Mouse (Mus musculus): ENCODE data around the gene Gm14124.
A peak's percentile ranks its signal among the peaks of the same experiment; 100 is the strongest.
"Not testable (repeated sequence)": the region's sequence is repeated elsewhere in the genome, so short reads cannot be mapped to it uniquely, and the experiment has no call there.

Gene Gm14124

DNA sequence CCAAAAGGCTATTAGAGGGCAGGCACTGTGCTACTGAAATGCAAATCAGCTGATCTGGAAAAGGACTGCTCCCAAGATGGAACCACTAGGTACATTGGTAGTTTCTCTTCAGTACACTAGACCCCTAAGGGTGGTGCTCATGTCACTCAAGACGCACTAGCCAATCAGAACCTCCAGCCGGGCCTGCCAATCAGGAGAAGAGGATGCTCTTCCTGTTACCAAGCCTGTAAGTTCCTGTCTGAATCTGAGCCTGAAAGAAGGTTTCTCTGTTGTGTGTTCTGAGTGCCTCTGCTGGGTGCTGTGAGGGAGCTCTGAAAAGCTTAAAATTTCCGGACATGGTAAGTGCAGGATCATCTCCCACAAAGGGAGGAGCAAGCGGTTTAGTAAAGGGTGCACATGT lies at the start of gene Gm14124:
Gm14124 (plus strand) TSS at position 227 of the 400 bp plus-strand sequence.
- peak; percentile 36 for DNase-seq (ENCODE audit: low read depth)

DNA sequence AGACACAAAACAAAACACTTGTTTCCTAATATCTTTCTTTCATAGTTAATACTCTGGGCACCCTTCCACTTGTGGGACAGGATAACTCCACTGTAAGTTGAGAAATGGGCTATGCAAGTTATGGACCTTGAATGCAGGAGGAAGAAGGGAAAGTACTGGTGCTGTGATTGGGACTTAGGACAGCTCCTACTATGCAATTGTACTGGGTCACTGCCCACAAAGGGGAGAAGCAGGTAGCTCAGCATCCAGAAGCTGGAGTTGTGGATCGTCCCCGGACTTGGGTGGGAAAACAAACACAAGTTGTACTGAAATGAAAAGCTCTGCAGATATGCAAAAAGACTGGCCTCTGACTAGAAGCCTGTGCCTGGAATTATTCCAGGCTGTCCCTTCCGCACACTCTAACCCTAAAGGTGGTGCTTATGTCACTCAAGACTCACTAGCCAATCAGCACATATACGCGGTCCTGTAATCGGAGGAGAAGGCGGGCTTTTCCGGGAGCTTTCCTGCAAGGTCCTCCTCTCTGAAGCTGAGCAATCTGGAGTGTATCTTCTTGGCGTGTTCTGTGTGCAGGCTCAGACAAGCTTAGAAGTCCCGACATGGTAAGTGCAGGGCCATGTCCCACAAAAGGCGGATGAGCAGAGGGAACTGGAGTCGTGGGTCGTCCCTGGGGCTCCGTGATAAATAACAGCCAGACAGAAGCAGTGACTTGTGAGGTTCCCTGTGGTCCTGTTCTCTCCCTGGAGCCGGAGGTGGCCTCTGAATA lies 39.5 kb upstream of the Gm14124 start, which contains the start of gene Zfp937:
Zfp937 (plus strand) TSS at position 474 of the 763 bp plus-strand sequence.
- DNase-seq (ENCODE audit: low read depth) = peak; percentile 85

DNA sequence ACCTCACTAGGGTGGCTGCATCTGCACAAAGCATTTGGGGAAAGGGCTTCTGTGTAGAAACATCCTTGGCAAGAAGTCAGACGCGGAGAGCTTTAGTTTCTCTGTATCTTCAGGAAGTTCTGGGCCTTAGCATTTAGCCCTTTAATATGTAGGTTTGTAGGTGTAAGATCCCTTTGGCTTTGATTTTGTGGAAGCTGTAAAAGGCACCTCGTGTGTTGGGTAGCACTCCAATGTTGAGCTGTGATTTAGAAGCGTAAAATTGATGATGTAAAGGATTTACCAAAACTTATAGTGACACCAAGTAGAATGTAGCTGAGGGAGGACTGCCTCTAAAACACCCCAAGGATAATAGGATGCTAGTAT lies 39.0 kb upstream of the Gm14124 start:
- DNase-seq (ENCODE audit: low read depth) = not testable (repeated sequence)

DNA sequence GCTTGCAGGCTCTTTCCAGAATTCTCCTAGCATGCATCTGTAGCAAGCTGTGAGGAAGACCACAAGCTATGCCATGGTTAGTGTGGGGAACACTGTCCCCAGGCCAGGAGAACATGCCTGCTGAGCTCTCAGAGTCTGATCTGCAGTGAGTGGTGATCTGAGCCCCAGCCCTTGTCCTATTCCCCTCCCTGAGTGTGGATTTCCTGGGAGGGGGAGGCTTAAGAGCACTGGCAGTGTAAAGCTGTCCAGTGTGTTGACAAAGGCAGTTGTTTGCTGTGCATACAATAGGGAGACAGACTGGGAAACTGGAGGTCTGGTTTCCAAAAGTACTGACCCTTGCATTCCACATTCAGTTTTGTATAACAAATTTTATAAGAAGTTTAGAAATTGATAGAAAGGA lies 34.1 kb upstream of the Gm14124 start:
- DNase-seq (ENCODE audit: low read depth) = not testable (repeated sequence)

DNA sequence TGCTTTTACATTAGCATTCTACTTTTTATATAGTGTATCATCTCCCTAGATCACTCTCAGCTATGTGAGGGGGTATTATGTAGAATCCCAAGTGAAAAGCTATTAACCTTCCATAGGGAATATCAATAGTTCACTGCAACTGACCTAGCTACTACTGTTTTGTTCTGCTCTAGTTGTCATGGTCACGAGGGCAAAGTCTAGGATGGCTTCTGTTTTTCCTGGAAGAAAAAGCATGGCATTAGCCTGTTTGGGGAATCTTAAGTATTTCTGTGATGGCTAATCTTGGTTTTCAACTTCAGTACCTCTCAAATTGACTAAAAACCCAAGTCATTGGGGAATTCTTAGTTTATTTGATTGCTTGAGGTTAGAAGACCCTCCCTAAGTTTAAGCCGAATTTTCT lies 14.1 kb upstream of the Gm14124 start:
- no peak for DNase-seq (ENCODE audit: low read depth)

DNA sequence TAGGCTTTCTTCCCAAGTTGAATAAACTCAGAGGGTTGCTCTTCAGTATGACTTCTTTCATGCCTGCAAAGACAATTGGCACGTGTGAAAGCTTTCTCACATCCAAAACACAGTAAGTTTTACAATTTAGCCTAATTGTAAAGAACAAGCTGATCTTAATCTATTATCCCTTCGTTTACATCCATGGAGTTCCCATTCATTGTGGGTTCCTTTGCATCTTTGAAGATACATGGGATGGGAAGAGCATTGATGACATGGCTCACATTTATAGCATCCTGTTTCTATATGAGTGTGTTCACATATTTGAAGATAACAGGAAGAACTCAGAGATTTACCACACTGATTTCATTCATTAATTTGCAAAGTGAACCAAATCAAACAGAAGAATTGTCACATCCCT lies 1.8 kb upstream of the Gm14124 start, which contains the start of gene Gm21994:
Gm21994 (minus strand) TSS at position 101 of the 400 bp plus-strand sequence.
- not testable (repeated sequence) for DNase-seq (ENCODE audit: low read depth)

DNA sequence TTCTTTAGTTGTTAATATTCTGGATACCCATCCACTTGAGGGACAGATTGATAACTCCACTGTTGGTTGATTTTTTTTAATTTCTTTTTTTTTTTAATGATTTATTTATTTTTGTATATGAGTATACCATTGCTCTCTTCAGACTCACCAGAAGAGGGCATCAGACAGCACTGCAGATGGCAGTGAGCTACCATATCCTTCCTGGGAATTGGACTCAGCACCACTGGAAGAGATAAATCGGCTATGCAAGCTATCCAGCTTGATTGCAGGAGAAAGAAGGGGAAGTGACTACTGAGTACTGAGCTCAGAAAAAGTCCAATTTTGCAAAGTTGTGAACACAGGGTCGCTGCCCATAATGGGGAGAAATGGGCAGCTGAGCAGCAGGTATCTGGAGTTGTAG lies 456 bp upstream of the Gm14124 start:
- DNase-seq (ENCODE audit: low read depth) = peak; percentile 20

DNA sequence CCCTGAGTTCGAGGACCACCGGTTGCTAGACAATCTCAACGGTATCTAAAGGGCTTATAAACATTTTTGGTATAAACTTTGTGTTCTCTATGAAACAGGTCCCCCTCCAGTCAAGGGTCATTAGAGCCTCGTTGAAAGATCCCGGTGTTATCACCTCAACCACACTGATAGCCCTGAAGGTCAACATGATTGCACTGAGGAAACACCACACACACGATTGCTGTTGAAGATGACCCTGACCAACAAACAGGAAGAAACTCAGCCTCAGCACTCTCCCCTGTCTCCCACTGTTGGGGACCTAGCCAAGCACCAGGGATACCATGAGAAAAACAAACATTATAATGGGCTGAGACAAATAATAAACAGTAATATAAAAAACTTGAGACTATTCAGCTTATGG lies 36.4 kb downstream of the Gm14124 start:
- no peak for DNase-seq (ENCODE audit: low read depth)

DNA sequence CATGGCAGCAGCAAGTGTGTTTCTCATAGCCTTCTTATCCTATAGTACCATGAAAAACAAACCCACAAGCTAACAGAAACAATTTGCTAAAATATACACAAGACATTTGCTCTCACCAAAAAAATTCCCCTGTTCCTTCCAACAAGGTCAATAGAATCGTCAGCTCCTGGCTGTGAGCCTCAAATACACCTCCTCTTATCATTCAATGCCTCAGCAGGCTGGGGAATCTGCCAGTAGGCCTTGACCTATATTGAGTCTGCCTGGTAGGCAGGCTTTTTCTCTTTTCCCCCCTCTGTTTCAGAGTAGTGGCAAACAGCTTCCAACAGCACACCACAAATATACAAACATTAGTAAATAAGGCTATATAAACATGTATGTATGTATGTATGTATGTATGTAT lies 41.8 kb downstream of the Gm14124 start:
- DNase-seq (ENCODE audit: low read depth) = no peak

DNA sequence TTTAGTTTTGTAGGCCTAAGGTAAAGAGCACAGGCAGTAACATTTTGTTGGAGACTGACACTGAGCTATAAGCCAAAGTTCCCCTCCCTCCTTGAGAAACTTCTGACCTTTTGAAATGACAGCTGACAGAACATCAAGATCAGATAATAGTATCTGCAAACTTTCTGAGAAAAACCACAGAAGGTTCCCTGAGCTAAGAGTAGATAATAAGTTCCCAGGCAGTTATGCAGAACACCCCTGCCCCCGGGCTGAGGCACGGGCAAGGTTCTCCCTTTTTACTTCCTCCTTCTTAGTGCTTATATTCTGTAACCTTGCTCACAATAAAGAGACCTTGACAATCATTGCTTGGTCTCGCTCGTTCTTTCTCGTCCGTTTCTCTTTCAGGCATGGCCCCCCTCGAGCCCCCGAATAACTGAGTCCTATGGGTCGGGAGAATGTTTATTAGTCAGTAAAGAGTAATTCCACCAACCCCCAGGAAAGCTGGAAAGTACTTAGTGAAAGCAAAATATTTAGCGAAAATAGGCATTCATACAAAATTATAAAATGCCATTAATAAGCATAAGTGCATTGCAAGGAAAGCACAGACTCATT lies 50.0 kb downstream of the Gm14124 start:
- DNase-seq (ENCODE audit: low read depth) = no peak

DNA sequence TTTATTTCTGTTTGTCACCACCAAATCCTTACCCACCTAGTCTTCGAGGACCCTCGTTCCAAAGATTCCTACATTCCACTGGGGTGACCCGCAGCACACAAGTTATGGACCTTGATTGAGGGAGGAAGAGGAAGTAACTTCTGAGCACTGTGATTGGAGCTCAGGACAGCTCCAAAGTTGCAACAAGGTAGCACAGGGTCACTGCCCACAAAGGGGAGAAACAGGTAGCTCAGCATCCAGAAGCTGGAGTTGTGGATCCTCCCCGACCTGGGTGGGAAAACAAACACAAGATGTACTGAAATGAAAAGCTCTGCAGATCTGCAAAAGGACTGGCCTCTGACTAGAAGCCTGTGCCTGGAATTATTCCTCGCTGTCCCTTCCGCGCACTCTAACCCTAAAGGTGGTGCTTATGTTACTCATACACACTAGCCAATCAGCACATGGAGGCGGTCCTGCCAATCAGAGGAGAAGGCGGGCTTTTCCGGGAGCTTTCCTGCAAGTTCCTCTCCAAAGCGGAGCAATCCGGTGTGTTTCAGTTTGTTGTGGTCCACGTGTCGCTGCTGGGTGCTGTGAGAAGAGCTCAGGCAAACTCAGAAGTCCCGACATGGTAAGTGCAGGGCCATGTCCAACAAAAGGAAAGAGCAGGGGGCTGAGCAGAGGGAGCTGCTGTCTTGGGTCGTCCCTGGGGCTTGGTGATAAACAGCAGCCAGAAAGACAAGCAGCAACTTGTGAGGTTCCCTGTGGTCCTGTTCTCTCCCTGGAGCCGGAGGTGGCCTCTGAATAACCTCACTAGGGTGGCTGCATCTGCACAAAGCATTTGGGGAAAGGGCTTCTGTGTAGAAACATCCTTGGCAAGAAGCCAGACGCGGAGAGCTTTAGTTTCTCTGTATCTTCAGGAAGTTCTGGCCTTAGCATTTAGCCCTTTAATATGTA lies 53.9 kb downstream of the Gm14124 start:
- peak; percentile 95 for DNase-seq (ENCODE audit: low read depth)

DNA sequence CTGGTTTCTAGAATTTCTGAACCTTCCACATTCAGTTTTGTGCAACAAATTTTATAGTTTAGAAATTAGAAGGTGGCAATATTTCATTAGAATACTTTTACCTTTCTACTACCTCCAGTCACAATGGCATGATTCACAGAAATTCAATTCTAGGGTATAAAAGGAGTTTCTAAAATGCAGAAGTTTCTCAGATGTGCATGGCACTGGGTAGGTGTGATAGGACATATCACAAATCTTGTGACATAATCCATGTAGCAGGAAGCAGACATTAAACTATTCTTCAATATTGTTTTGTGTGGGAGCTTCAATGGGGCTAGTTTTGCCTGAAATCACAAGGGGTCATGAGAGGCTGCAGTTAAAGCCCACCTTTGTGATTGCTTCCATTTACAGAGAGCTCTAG lies 58.8 kb downstream of the Gm14124 start:
- DNase-seq (ENCODE audit: low read depth) = no peak

DNA sequence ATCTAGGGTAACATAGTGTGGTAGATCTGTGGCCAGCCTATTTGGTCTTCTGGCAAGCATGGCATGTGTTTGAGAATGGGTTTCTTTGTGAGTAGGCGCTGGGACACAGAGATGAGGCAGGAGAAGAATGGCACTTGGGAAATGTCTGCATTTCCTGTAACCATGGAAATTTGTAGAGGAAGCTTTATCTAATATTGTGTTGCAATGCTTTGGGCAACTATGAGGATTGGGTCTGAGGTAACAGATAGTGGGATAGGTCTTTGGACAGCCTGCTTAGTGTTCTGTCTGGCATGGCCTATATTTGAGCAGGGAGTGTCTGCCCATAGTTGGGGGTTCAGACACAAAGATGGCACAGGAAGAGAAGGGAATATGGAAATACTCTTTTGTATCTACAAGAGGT lies 61.7 kb downstream of the Gm14124 start:
- DNase-seq (ENCODE audit: low read depth) = no peak
